Mouse (Mus musculus): ENCODE data around the gene Chchd3.

- TF ChIP-seq CTCF (IDR thresholded peaks at IDR 0.05; ENCODE audit: insufficient read depth, low read depth, low read length) (no peak), POLR2A (IDR thresholded peaks at IDR 0.05; ENCODE audit: insufficient read depth, low read depth, low read length) (no peak)
Observed at GRCm38 (mm10) chr6:33028296-33028695, 31.8 kb downstream of the Chchd3 start.
